In the genomic region with DNA sequence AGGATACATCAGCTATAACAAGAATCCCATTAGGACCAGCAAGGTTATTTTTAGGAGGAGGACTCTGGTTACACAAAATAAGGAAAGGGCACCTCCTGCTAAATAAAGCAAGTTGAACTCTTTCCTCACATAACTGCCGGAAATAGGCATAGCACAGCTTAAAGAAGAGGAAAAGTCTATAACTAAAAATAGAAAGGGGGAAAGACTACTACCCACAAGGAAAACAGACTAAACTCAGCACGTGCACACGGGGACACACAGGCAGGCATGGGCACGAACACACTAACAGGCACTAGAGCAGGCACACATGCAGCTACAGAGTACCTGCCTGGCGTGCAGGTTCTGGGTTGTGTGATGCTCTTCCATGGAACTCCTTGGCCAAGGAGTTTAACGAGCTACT, we compare ENCODE assay signal across 12 mouse cellular contexts. TPM values are rescaled to one million over a fixed set of nuclear protein-coding genes. Genes with fewer than 3 reads are reported as not detected.
DNase-seq lines count a peak whose midpoint lies in the region; ATAC-seq and TF ChIP-seq lines count a peak whose summit lies in the region.
"Had no signal": no experiment of that assay in that cellular context is flagged by ENCODE, and none has a peak within 500 bp of the region (broad histone marks: within the 10 kb centered on the region; RNA-seq: fewer than 3 reads in every experiment).

No protein-coding gene starts in this region.

- no peak overlapping the region for H3K4me3 ChIP-seq in heart, embryonic 11.5 days (ENCODE audit: low read depth, low read length)
- no peak overlapping the region for H3K4me3 ChIP-seq in lung, embryonic 16.5 days (ENCODE audit: low read length)
- no peak overlapping the region for H3K4me3 ChIP-seq in lung, adult 2 months (replicated peaks; ENCODE audit: extremely low read depth, low read depth, low read length)

- no peak for ATAC-seq in heart, embryonic 11.5 days (replicated peaks; ENCODE audit: insufficient number of reproducible peaks, low FRiP score, low TSS enrichment)
- no peak for ATAC-seq in lung, embryonic 16.5 days (ENCODE audit: low read depth)
- ATAC-seq in granulocyte monocyte progenitor cell, adult 5-6 weeks (replicated peaks; ENCODE audit: poor library complexity, severe bottlenecking), result peak; percentile 52
- ATAC-seq: forebrain, postnatal 0 days had no signal

- no peaks in the 10 kb centered on the region for H3K36me3 ChIP-seq in heart, embryonic 11.5 days (ENCODE audit: control insufficient read depth, insufficient read depth, low read length)
- no peaks in the 10 kb centered on the region for H3K36me3 ChIP-seq in lung, embryonic 16.5 days (ENCODE audit: control insufficient read depth, insufficient read depth, low read length)

- H3K27ac ChIP-seq in heart, embryonic 11.5 days (ENCODE audit: low read depth, low read length), result peak overlapping the region; percentile 29; the same call in 1 of the 2 replicates
- 0 out of 2 replicates have a peak overlapping the region, but pooled peaks have one; percentile 7 for H3K27ac ChIP-seq in lung, embryonic 16.5 days (ENCODE audit: low read length)

- peaks cover 26% of the 10 kb centered on the region for H3K4me1 ChIP-seq in heart, embryonic 11.5 days (ENCODE audit: control insufficient read depth, insufficient read depth, low read length)
- peaks cover 13% of the 10 kb centered on the region for H3K4me1 ChIP-seq in lung, embryonic 16.5 days (replicated peaks; ENCODE audit: control insufficient read depth, insufficient read depth, low read length)
- H3K4me1 ChIP-seq in lung, adult 2 months (ENCODE audit: control insufficient read depth, insufficient read depth, low read length), result peaks cover 19% of the 10 kb centered on the region

- no peaks in the 10 kb centered on the region for H3K27me3 ChIP-seq in heart, embryonic 11.5 days (ENCODE audit: control insufficient read depth, insufficient read depth, low read length)
- H3K27me3 ChIP-seq in lung, embryonic 16.5 days (ENCODE audit: control insufficient read depth, insufficient read depth, low read depth, low read length), result no peaks in the 10 kb centered on the region

- no peak for TF ChIP-seq POLR2A in lung, adult 2 months (IDR thresholded peaks at IDR 0.05; ENCODE audit: borderline replicate concordance, extremely low read depth, low read depth, low read length)

- no peak for DNase-seq in heart, postnatal 10 days
- DNase-seq in lung, adult 2 months, result no peak
- DNase-seq in neural tube, embryonic 10.5 days (ENCODE audit: extremely low spot score, low spot score), result no peak
- DNase-seq in cerebellum, postnatal 4 days (ENCODE audit: low spot score in 2 of 2), result no peak
- DNase-seq: adrenal gland, postnatal 36 days; cerebellum, adult 11 months; forebrain, postnatal 0 days; kidney, adult 9 months; retina, postnatal 1 day had no signal

- no peak overlapping the region for H3K9ac ChIP-seq in heart, embryonic 11.5 days (ENCODE audit: low read depth, low read length)
- no peak overlapping the region for H3K9ac ChIP-seq in lung, embryonic 16.5 days (ENCODE audit: low read length)
- H3K9ac ChIP-seq: forebrain, postnatal 0 days had no signal

- 60% methylated on average over 6 of the region's 6 CpGs for WGBS in heart, embryonic 11.5 days (ENCODE audit: insufficient replicate concordance)
- WGBS in lung, embryonic 16.5 days, result 69% methylated on average over 6 of the region's 6 CpGs
- 39% methylated on average over 6 of the region's 6 CpGs for WGBS in lung, adult 2 months

- no peak for TF ChIP-seq CTCF in lung, adult 2 months (IDR thresholded peaks at IDR 0.05; ENCODE audit: insufficient read depth, low read length)

- no peaks in the 10 kb centered on the region for H3K9me3 ChIP-seq in heart, embryonic 11.5 days (replicated peaks; ENCODE audit: control insufficient read depth, low read length)
- H3K9me3 ChIP-seq in lung, embryonic 16.5 days (ENCODE audit: control insufficient read depth, low read length), result no peaks in the 10 kb centered on the region

- intact Hi-C loops in heart, postnatal 10 days (cut with DNase I), result no loop called here

- no peak overlapping the region for H3K4me2 ChIP-seq in heart, embryonic 11.5 days
- no peak overlapping the region for H3K4me2 ChIP-seq in lung, embryonic 16.5 days (ENCODE audit: low read depth, low read length)

RNA-seq across cellular contexts. Expression of gene Pitpnc1, which starts 23.8 kb away (rescaled TPM):
- polyA plus RNA-seq in heart, embryonic 11.5 days (2014; fragmentation: Nextera tagmentation; extraction: Ambion mirVana), result 9.7 and 10.9 TPM in 2 replicates
- total RNA-seq in heart, postnatal 10 days (2021), result 10 to 100 TPM; 75.6 to 78.1 TPM
- 16.2 and 16.8 TPM in 2 replicates for polyA plus RNA-seq in lung, embryonic 16.5 days (2015; fragmentation: Nextera tagmentation; extraction: Ambion mirVana)
- 27.2 and 39.0 TPM in 2 replicates for polyA plus RNA-seq in lung, adult 2 months (2012; rRNA removed)
- total RNA-seq in granulocyte monocyte progenitor cell, adult 5-6 weeks (2014; fragmentation: Nextera tagmentation), result 18.3 and 28.0 TPM in 2 replicates
- 11.7 and 13.9 TPM in 2 replicates for total RNA-seq in granulocyte monocyte progenitor cell, adult 5-6 weeks (2017)

RNA-seq across cellular contexts. Expression of gene Psmd12, which starts 32.6 kb away (rescaled TPM):
- polyA plus RNA-seq in heart, embryonic 11.5 days (2014; fragmentation: Nextera tagmentation; extraction: Ambion mirVana), result 178 and 179 TPM in 2 replicates
- total RNA-seq in heart, postnatal 10 days (2021), result 10 to 100 TPM; 91.0 to 91.5 TPM
- polyA plus RNA-seq in lung, embryonic 16.5 days (2015; fragmentation: Nextera tagmentation; extraction: Ambion mirVana), result 152 and 157 TPM in 2 replicates
- 8.3 and 12.9 TPM in 2 replicates for polyA plus RNA-seq in lung, adult 2 months (2012; rRNA removed)
- total RNA-seq in granulocyte monocyte progenitor cell, adult 5-6 weeks (2014; fragmentation: Nextera tagmentation), result 79.4 and 82.9 TPM in 2 replicates
- 149 and 152 TPM in 2 replicates for total RNA-seq in granulocyte monocyte progenitor cell, adult 5-6 weeks (2017)

Comparison
In these comparisons a context has a peak if more than half of its experiments do, and no peak if none do; other contexts are left out.
1. RNA of gene Psmd12, which starts 32.6 kb away (polyA plus RNA-seq): 178 to 179 TPM in heart, embryonic 11.5 days and 152 to 157 TPM in lung, embryonic 16.5 days; 8.3 to 12.9 TPM in lung, adult 2 months; every median in the first group is over 10 times any median in the second.